12 mouse cellular contexts compared by ENCODE assay signal in the genomic region with DNA sequence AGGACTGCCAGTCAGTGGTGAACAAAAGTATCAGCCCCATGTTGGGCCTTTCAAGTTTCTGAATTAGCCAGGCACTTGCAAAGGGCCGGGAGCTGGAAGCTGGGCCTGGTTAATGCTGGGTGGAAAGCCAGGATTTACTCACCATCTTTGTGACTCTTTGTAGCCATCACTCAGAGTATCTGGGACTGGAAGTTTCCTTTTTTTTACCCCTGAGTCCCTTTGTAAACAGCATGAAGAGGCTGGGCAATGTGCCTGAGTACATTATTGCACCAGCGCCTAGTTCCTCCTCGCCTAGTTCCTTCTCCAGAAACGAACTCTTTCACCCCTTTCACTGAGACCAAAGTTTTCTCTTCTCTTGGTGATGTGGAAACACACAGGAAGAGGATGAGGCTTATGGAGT.
DNase-seq lines count a peak whose midpoint lies in the region; ATAC-seq lines count a peak whose summit lies in the region.
"Had no signal": no experiment of that assay in that cellular context is flagged by ENCODE, and none has a peak within 500 bp of the region (broad histone marks: within the 10 kb centered on the region; RNA-seq: fewer than 3 reads in every experiment).

No protein-coding gene starts in this region.

- 0 out of 2 replicates have a peak, but pooled peaks have one; percentile 18 for ATAC-seq in liver, embryonic 15.5 days (ENCODE audit: insufficient read depth)
- no peak for ATAC-seq in liver, embryonic 11.5 days (replicated peaks; ENCODE audit: low FRiP score)
- peak; percentile 97 for ATAC-seq in megakaryocyte progenitor cell, adult 5-6 weeks (replicated peaks; ENCODE audit: poor library complexity)

- no peak overlapping the region for H3K9ac ChIP-seq in liver, embryonic 15.5 days
- no peak overlapping the region for H3K9ac ChIP-seq in liver, embryonic 11.5 days (ENCODE audit: low read depth, low read length)
- H3K9ac ChIP-seq: heart, embryonic 13.5 days; neural tube, embryonic 12.5 days had no signal

- H3K4me2 ChIP-seq in liver, embryonic 15.5 days, result no peak overlapping the region
- no peak overlapping the region for H3K4me2 ChIP-seq in liver, embryonic 11.5 days
- H3K4me2 ChIP-seq: heart, embryonic 13.5 days; neural tube, embryonic 12.5 days had no signal

- no peaks in the 10 kb centered on the region for H3K9me3 ChIP-seq in liver, embryonic 15.5 days (replicated peaks)
- no peaks in the 10 kb centered on the region for H3K9me3 ChIP-seq in liver, embryonic 11.5 days (ENCODE audit: control insufficient read depth, low read length)
- H3K9me3 ChIP-seq: heart, embryonic 13.5 days; neural tube, embryonic 12.5 days had no signal

- 33% methylated on average over 4 of the region's 4 CpGs for WGBS in liver, embryonic 15.5 days (ENCODE audit: insufficient replicate concordance)
- WGBS in liver, embryonic 11.5 days, result 71% methylated on average over 4 of the region's 4 CpGs

- no peaks in the 10 kb centered on the region for H3K4me1 ChIP-seq in liver, embryonic 15.5 days (replicated peaks)
- no peaks in the 10 kb centered on the region for H3K4me1 ChIP-seq in liver, embryonic 11.5 days (replicated peaks; ENCODE audit: control insufficient read depth, insufficient read depth, low read length)
- H3K4me1 ChIP-seq: neural tube, embryonic 12.5 days had no signal

- no peak overlapping the region for H3K4me3 ChIP-seq in liver, embryonic 15.5 days (replicated peaks)
- no peak overlapping the region for H3K4me3 ChIP-seq in liver, embryonic 11.5 days (ENCODE audit: low read depth, low read length)
- H3K4me3 ChIP-seq: heart, embryonic 13.5 days; neural tube, embryonic 12.5 days had no signal

- DNase-seq in adrenal gland, adult 2 months, result peak; percentile 4
- no peak for DNase-seq in adrenal gland, adult (ENCODE audit: inconsistent age in 2 of 2, low spot score in 1 of 2)
- no peak for DNase-seq in liver, embryonic 11.5 days (ENCODE audit: low spot score)
- peak; percentile 84 to 88 for DNase-seq in lung, adult 18-20 months
- DNase-seq in c-Kit-positive CD71-positive TER-119-positive erythroid progenitor cells, embryonic 14.5 days (ENCODE audit: low spot score), result no peak
- DNase-seq in adrenal gland, postnatal 14 days, result no peak
- DNase-seq: kidney, postnatal 4 days; right cerebral cortex, postnatal 14 days had no signal

- no peak overlapping the region for H3K27ac ChIP-seq in liver, embryonic 15.5 days (replicated peaks)
- H3K27ac ChIP-seq in liver, embryonic 11.5 days (ENCODE audit: low read depth, low read length), result no peak overlapping the region
- H3K27ac ChIP-seq: heart, embryonic 13.5 days; neural tube, embryonic 12.5 days had no signal

- H3K27me3 ChIP-seq in liver, embryonic 15.5 days, result no peaks in the 10 kb centered on the region
- H3K27me3 ChIP-seq in liver, embryonic 11.5 days (replicated peaks; ENCODE audit: control insufficient read depth, insufficient read depth, low read length), result no peaks in the 10 kb centered on the region
- H3K27me3 ChIP-seq: heart, embryonic 13.5 days; neural tube, embryonic 12.5 days had no signal

- H3K36me3 ChIP-seq in liver, embryonic 15.5 days (replicated peaks), result no peaks in the 10 kb centered on the region
- H3K36me3 ChIP-seq in liver, embryonic 11.5 days (ENCODE audit: control insufficient read depth, insufficient read depth, low read length), result no peaks in the 10 kb centered on the region
- H3K36me3 ChIP-seq: heart, embryonic 13.5 days; neural tube, embryonic 12.5 days had no signal

Comparison
In these comparisons a context has a peak if more than half of its experiments do, and no peak if none do; other contexts are left out.
1. DNase-seq: peak in adrenal gland, adult 2 months (single experiment) and lung, adult 18-20 months (2 of 2); none in adrenal gland, adult (0 of 2), liver, embryonic 11.5 days (single experiment), c-Kit-positive CD71-positive TER-119-positive erythroid progenitor cells, embryonic 14.5 days (single experiment) and adrenal gland, postnatal 14 days (single experiment).